Mouse (Mus musculus) lung, postnatal 0 days (tissue): Measurements from ENCODE around the gene Hist1h2ab. TPM values are rescaled to one million over a fixed set of nuclear protein-coding genes. Genes with fewer than 3 reads are reported as not detected.
"Not testable (repeated sequence)": the region's sequence is repeated elsewhere in the genome, so short reads cannot be mapped to it uniquely, and the experiment has no call there.

Experiments
- ATAC-seq: fragments of 200-750 bp; cut with Nextera tagmentation; 2 replicates; pipeline ENCODE4 v1.8.0; 2017; ENCODE audit warnings: moderate library complexity
- DNase-seq: peaks from one replicate; pipeline ENCODE4 v3.0.0-alpha.2; 2016; ENCODE audit warnings: low spot score
- H3K27ac ChIP-seq: fragments of 300-500 bp; sonication (generic); 2 replicates; pipeline ENCODE4 v1.5.1; 2014; ENCODE audit warnings: antibody characterized with exemption, mild to moderate bottlenecking, low read length, mixed read lengths
- H3K27me3 ChIP-seq: fragments of 300-500 bp; sonication (generic); replicated peaks from 2 replicates; pipeline ENCODE4 v1.6.1; 2014; ENCODE audit warnings: low read length, mixed read lengths; ENCODE audit not compliant: insufficient read depth
- H3K36me3 ChIP-seq: fragments of 300-500 bp; sonication (generic); 2 replicates; pipeline ENCODE4 v1.6.1; 2014; ENCODE audit warnings: low read length, mixed read lengths; ENCODE audit not compliant: insufficient read depth
- H3K4me1 ChIP-seq: fragments of 300-500 bp; sonication (generic); 2 replicates; pipeline ENCODE4 v1.6.1; 2014; ENCODE audit warnings: antibody characterized with exemption, low read depth, low read length, mixed read lengths; ENCODE audit not compliant: insufficient read depth
- H3K4me2 ChIP-seq: fragments of 300-500 bp; sonication (generic); replicated peaks from 2 replicates; pipeline ENCODE4 v1.6.1; 2014; ENCODE audit warnings: low read depth, mild to moderate bottlenecking, low read length, moderate library complexity, mixed read lengths
- H3K4me3 ChIP-seq: fragments of 300-500 bp; sonication (generic); 2 replicates; pipeline ENCODE4 v1.5.1; 2014; ENCODE audit warnings: low read depth, low read length
- H3K9ac ChIP-seq: fragments of 300-500 bp; sonication (generic); replicated peaks from 2 replicates; pipeline ENCODE4 v1.6.1; 2014; ENCODE audit warnings: low read depth, mild to moderate bottlenecking
- H3K9me3 ChIP-seq: fragments of 300-500 bp; sonication (generic); 2 replicates; pipeline ENCODE4 v1.6.1; 2016; ENCODE audit warnings: low read length, mixed read lengths
- CTCF ChIP-seq: IDR thresholded peaks from 2 replicates; pipeline ENCODE4 v1.5.1; 2016; ENCODE audit warnings: antibody characterized with exemption, mild to moderate bottlenecking
- EP300 ChIP-seq: IDR thresholded peaks from 2 replicates; pipeline ENCODE4 v1.6.1; 2016; ENCODE audit warnings: antibody characterized with exemption, mild to moderate bottlenecking, control low read depth
- WGBS: fragments of 180-500 bp; shearing (Covaris S2); extraction: QIAGEN DNeasy Blood & Tissue Kit; methylation state at CpG from one replicate; pipeline ENCODE4 v1.1.7; 2014; 5-methylcytosine and 5-hydroxymethylcytosine counted together
- polyA plus RNA-seq: library from polyadenylated mRNA; unstranded; fragments of >200 nt; fragmentation: Nextera tagmentation; extraction: Ambion mirVana; gene quantifications from 2 replicates; pipeline ENCODE4 v1.2.1, GENCODE M21; 2015

Hist1h2ab gene
- polyA plus RNA-seq, 1 experiment from 2014 or later: 5.3 TPM

DNA sequence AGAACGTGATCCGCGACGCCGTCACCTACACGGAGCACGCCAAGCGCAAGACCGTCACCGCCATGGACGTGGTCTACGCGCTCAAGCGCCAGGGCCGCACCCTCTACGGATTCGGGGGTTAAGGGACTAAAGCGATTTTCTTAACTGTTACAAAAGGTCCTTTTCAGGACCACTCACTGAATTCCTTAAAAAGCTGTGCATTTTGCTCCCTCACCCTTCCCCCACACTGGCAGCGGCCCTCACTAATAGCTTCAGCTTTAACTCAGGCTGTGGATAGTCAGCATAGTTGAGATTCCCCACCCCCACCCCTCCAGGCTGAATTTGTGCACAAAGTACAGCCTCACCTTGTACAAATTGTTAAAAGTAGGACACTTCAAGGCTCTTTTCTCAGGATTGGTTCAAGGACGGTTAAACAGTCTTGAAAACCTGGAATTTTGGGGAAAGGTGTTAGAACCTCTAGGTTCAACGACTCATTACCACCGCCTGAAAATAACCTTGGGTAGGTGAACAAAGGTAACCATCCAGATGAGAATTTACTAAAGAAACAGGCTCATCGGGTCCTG is 6.4 kb downstream of the Hist1h2ab start:
- H3K27me3 ChIP-seq: no peaks in the 10 kb centered on the region

DNA sequence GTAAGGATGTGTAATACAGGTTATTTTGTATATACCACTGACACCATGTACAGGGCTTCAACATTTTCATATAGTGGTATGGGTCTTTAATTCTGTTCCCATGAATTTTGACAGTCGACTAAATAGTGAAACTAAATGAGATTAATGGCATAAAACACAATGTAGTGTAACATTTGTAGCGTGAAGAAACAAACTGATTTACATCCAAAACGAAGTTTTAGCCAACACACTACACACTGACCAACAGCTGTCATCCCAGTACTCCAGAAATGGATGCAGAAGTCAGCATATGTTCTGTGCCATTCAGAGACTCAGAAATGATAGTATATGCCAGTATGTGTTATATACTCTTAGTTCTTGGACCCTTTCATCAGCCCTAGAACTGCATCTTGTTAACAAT is 7.0 kb downstream of the Hist1h2ab start:
- Histone ChIP-seq H3K36me3 (no peaks in the 10 kb centered on the region), H3K27me3 (no peaks in the 10 kb centered on the region), H3K27ac (peak overlapping the region; percentile 85; the same call in 1 of the 2 replicates), H3K4me2 (no peak overlapping the region), H3K9me3 (no peaks in the 10 kb centered on the region), H3K4me3 (no peak overlapping the region), H3K4me1 (peaks cover 4% of the 10 kb centered on the region; the same call in 1 of the 2 replicates), H3K9ac (no peak overlapping the region)
- ATAC-seq: no peak
- peak; percentile 4 for DNase-seq
- TF ChIP-seq CTCF (no peak), EP300 (no peak)
- WGBS: 46% methylated on average over 3 of the region's 3 CpGs

More for the DNA sequence above, 6.4 kb downstream of the Hist1h2ab start:
- DNase-seq (peak; percentile 76), ATAC-seq (peak; percentile 29)
- WGBS: under 1% methylated on average over 15 of the region's 23 CpGs
- H3K27ac ChIP-seq: peak overlapping the region; percentile 85
- H3K9ac ChIP-seq: peak overlapping the region; percentile 12; the same call in 1 of the 2 replicates
- H3K36me3 ChIP-seq: no peaks in the 10 kb centered on the region
- peak overlapping the region; percentile 56 for H3K4me2 ChIP-seq
- TF ChIP-seq CTCF (no peak), EP300 (peak; percentile 62)
- no peaks in the 10 kb centered on the region for H3K9me3 ChIP-seq
- H3K4me1 ChIP-seq: peaks cover 4% of the 10 kb centered on the region; the same call in 1 of the 2 replicates
- H3K4me3 ChIP-seq: peak overlapping the region; percentile 31

DNA sequence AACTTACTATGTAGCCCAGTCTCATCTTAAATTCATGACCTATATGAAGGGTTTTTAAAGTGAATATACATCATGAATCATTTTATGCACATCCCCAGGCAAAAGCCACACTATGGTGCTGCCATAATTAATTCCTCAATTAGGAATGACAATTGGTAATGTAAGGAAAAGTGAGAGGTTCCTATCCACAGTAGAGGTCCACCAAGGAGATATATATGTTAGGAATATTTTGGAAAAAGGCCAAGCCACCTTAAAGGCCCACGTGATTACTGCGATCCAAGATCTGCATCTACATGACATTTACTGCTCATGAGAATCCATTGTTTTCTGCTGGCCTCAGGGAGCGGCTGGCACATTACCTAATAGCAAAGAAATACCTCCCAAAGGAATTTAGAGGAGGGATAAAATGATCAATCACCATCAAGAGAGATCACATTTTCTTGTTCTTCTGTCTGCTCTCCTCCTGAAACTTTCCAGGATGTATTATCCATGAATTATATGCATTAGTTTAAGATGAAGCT is 8.4 kb downstream of the Hist1h2ab start:
- H3K4me2 ChIP-seq: no peak overlapping the region

DNA sequence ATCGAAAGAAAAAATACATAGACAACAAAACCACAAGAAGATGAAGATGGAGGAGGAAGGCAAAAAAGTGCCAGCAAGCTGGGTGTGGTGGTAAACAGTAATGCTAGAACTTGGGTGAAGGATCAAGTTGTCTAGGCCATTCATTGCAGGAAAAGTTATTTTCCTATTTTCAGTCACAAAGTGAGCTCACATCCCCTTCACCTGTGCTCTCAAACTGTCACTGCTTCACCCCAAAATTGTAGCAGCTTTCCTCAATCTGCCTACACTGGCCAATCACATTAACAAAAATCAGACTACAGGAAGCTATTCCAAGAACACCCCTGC is 9.0 kb downstream of the Hist1h2ab start:
- Histone ChIP-seq H3K9me3 (no peaks in the 10 kb centered on the region), H3K27me3 (no peaks in the 10 kb centered on the region), H3K27ac (no peak overlapping the region), H3K4me3 (no peak overlapping the region), H3K4me2 (no peak overlapping the region; the same call in 1 of the 2 replicates), H3K36me3 (no peaks in the 10 kb centered on the region), H3K9ac (no peak overlapping the region), H3K4me1 (peaks cover 12% of the 10 kb centered on the region)
- WGBS: 50% methylated on average over 1 of the region's 1 CpGs
- DNase-seq (no peak), ATAC-seq (no peak)
- TF ChIP-seq CTCF: no peak
- TF ChIP-seq EP300: no peak

More for the DNA sequence above, 8.4 kb downstream of the Hist1h2ab start:
- 85% methylated on average over 3 of the region's 3 CpGs for WGBS
- Histone ChIP-seq H3K4me3 (no peak overlapping the region), H3K9me3 (no peaks in the 10 kb centered on the region), H3K4me1 (peaks cover 10% of the 10 kb centered on the region), H3K27me3 (no peaks in the 10 kb centered on the region), H3K36me3 (no peaks in the 10 kb centered on the region), H3K27ac (no peak overlapping the region), H3K9ac (no peak overlapping the region)
- no peak for DNase-seq
- ATAC-seq: no peak
- TF ChIP-seq CTCF: no peak
- TF ChIP-seq EP300: no peak

DNA sequence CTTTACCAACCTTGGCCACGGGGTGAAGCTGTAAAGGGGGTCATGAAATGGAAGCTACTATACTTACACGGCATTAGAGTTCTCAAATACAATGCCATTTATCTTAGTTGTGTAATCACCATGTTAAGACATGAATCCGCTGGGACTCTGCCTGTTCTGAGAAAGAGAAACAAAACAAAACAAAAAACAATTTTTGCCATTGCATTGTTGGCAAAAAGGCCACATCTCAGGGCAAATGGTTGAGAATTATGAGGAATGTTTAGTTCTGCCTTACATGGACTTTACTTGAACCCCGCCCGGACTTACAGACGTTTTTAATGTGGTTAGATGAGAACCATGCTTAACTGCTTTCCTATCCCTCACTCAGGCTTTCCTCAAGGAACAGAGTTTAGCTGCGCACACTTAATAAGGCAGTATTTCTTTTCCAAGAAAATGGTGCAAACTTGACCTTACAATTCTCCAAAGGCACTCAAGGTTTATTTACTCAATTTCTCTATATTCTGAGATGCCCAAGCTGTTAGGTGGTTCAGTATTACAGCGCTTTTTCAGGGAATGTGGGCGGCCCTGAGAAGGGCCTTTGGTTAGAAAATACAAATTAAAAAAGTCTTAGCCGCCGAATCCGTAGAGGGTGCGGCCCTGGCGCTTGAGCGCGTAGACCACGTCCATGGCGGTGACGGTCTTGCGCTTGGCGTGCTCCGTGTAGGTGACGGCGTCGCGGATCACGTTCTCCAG is 9.5 kb downstream of the Hist1h2ab start:
- H3K4me2 ChIP-seq: peak overlapping the region; percentile 75
- peak overlapping the region; percentile 49 for H3K4me3 ChIP-seq
- no peaks in the 10 kb centered on the region for H3K9me3 ChIP-seq
- DNase-seq (peak; percentile 81), ATAC-seq (peak; percentile 1; the same call in 1 of the 2 replicates)
- H3K36me3 ChIP-seq: no peaks in the 10 kb centered on the region
- no peaks in the 10 kb centered on the region for H3K27me3 ChIP-seq
- 2% methylated on average over 20 of the region's 27 CpGs for WGBS
- TF ChIP-seq CTCF (peak; percentile 44), EP300 (no peak)
- H3K27ac ChIP-seq: peak overlapping the region; percentile 81
- peaks cover 12% of the 10 kb centered on the region for H3K4me1 ChIP-seq
- H3K9ac ChIP-seq: peak overlapping the region; percentile 34; the same call in 1 of the 2 replicates

DNA sequence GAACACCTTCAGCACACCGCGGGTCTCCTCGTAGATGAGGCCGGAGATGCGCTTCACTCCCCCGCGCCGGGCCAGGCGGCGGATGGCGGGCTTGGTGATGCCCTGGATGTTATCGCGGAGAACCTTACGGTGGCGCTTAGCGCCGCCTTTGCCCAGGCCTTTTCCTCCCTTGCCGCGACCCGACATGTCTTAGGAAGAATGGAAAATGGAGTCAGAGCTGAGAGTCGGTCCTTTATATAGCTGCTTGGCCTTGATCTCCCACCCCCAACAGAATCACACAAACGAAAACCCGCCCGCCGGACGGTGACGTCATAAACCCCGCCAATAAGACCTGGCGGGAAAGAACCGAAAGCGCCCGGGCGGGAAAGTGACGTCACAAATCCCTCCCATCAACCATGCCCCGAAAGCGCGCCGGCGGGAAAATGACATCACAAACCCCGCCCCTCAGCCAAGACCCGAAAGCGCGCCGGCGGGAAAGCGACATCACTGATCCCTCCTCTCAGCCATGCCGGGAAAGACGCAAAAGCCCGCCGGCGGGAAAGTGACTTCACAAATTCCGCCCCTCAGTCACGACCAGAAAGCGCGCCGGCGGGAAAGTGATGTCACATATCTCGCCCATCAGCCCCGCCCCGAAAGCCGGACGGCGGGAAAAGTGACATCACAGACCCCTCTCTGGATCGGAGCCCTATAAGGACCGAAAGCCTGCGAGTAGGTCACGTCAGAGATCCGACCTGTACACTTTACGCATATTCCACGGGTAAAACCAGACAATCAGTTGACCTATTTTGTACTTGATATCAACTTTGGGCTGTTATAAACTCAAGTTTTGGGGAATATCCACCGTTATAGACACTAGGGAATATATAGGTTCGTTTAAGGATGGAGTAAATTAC is 10.3 kb downstream of the Hist1h2ab start, which contains the start of gene Hist1h4a:
Gene Hist1h4a (minus strand): TSS at position 259 of the 893 bp plus-strand sequence.
- peaks cover 12% of the 10 kb centered on the region for H3K4me1 ChIP-seq
- peak; percentile 99 for DNase-seq
- H3K27me3 ChIP-seq: no peaks in the 10 kb centered on the region
- peak; percentile 75 for ATAC-seq
- peak within 1 kb of the TSS; percentile 81 for H3K27ac ChIP-seq
- 1% methylated on average over 63 of the region's 72 CpGs for WGBS
- H3K4me2 ChIP-seq: peak within 1 kb of the TSS; percentile 75
- TF ChIP-seq EP300 (no peak), CTCF (no peak)
- no peaks in the 10 kb centered on the region for H3K36me3 ChIP-seq
- H3K4me3 ChIP-seq: peak within 1 kb of the TSS; percentile 49
- peak within 1 kb of the TSS; percentile 35 for H3K9ac ChIP-seq
- no peaks in the 10 kb centered on the region for H3K9me3 ChIP-seq

DNA sequence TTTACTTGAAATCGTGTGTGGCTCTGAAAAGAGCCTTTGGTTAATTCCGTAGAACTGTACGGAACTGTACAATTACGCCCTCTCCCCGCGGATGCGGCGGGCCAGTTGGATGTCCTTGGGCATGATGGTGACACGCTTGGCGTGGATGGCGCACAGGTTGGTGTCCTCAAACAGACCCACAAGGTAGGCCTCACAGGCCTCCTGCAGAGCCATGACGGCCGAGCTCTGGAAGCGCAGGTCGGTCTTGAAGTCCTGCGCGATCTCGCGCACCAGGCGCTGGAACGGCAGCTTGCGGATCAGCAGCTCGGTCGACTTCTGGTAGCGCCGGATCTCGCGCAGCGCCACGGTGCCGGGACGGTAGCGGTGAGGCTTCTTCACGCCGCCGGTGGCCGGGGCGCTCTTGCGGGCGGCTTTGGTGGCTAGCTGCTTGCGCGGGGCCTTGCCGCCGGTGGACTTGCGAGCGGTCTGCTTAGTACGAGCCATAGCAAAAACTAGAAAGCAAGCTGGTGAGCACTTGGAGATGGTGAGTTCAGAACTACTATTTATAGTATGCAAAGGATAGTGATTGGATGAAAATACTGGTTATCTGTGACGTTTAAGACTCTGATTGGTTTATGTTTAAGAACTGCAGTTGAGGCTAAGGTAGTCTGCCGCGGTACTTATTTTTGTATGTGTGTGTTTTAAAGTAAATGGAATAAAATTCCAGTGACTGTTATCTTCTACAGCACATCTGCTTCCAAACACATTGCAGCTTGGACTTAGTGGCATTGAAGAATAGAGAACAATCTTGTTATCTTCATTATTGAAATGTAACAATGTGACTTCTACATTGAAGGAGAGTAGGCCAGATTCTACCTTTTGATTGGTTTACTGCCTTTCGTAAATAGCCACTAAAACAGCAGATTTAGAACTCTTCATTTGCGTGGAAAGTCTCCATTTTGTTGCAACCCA is 11.2 kb downstream of the Hist1h2ab start, which contains the start of gene Hist1h3a:
Gene Hist1h3a (minus strand): TSS at position 516 of the 951 bp plus-strand sequence.
- not testable (repeated sequence) for H3K27me3 ChIP-seq, H3K9me3 ChIP-seq, H3K36me3 ChIP-seq
- DNase-seq (peak; percentile 98), ATAC-seq (peak; percentile 59)
- H3K4me3 ChIP-seq: peak within 1 kb of the TSS; percentile 49
- H3K9ac ChIP-seq: peak within 1 kb of the TSS; percentile 35
- peak within 1 kb of the TSS; percentile 81 for H3K27ac ChIP-seq
- H3K4me1 ChIP-seq: peaks cover 12% of the 10 kb centered on the region
- H3K4me2 ChIP-seq: peak within 1 kb of the TSS; percentile 75
- 3% methylated on average over 26 of the region's 52 CpGs for WGBS
